Mouse (Mus musculus): ENCODE measurements around the gene Repin1. TPM values are rescaled to one million over a fixed set of nuclear protein-coding genes. Genes with fewer than 3 reads are reported as not detected.

Repin1 gene
- total and polyA plus RNA-seq, 3 experiments: not detected

- TF ChIP-seq USF1 (IDR thresholded peaks at IDR 0.05; ENCODE audit: low read depth, low read length) (no peak), NRF1 (IDR thresholded peaks at IDR 0.05; ENCODE audit: insufficient read depth, low read depth, low read length, poor library complexity, severe bottlenecking) (no peak), ZMIZ1 (IDR thresholded peaks at IDR 0.05; ENCODE audit: low read depth, low read length) (no peak), HCFC1 (IDR thresholded peaks at IDR 0.05; ENCODE audit: low read depth, low read length) (no peak), MAFK (IDR thresholded peaks at IDR 0.05; ENCODE audit: borderline replicate concordance, low read depth, low read length) (no peak), KAT2A (conservative IDR thresholded peaks at IDR 0.05; ENCODE audit: low read depth, low read length) (no peak), RCOR1 (IDR thresholded peaks at IDR 0.05; ENCODE audit: low read depth, low read length) (no peak), CHD1 (IDR thresholded peaks at IDR 0.05; ENCODE audit: low read depth, low read length) (no peak), TAL1 (IDR thresholded peaks at IDR 0.05; ENCODE audit: low read length) (no peak), MXI1 (IDR thresholded peaks at IDR 0.05; ENCODE audit: low read depth, low read length) (no peak), MAZ (IDR thresholded peaks at IDR 0.05; ENCODE audit: low read depth, low read length) (no peak), NELFE (IDR thresholded peaks at IDR 0.05; ENCODE audit: low read depth, low read length) (no peak), ETS1 (IDR thresholded peaks at IDR 0.05; ENCODE audit: low read depth, low read length) (no peak), ZNF384 (IDR thresholded peaks at IDR 0.05; ENCODE audit: low read depth, low read length) (no peak), ZKSCAN1 (IDR thresholded peaks at IDR 0.05; ENCODE audit: low read depth, low read length) (no peak), RAD21 (IDR thresholded peaks at IDR 0.05; ENCODE audit: low read depth, low read length) (no peak)
- Histone ChIP-seq H3K27me3 (ENCODE audit: control insufficient read depth in 1 of 2, insufficient read depth in 2 of 2, low read length in 2 of 2) (no peaks in the 10 kb centered on the region), H3K9ac (ENCODE audit: control insufficient read depth, low read depth, low read length, poor library complexity, severe bottlenecking) (no peak within 1 kb of the TSS), H3K27ac (ENCODE audit: control insufficient read depth, low read depth, low read length) (no peak within 1 kb of the TSS), H3K36me3 (ENCODE audit: control insufficient read depth in 1 of 2, insufficient read depth in 2 of 2, low read length in 2 of 2) (no peaks in the 10 kb centered on the region), H3K9me3 (replicated peaks; ENCODE audit: insufficient read depth, low read length) (no peaks in the 10 kb centered on the region), H3K4me1 (ENCODE audit: control insufficient read depth in 1 of 2, insufficient read depth in 2 of 2, low read length in 2 of 2) (no peaks in the 10 kb centered on the region), H3K4me3 (ENCODE audit: control insufficient read depth in 1 of 2, insufficient read depth in 1 of 2, low read depth in 2 of 2, low read length in 2 of 2) (no peak within 1 kb of the TSS), H3K79me2 (ENCODE audit: control insufficient read depth, insufficient read depth, low read length, poor library complexity) (no peaks in the 10 kb centered on the region)
- DNase-seq (ENCODE audit: low read depth, low spot score): no peak
These were observed 39.2 kb upstream of the Repin1 start, which contains the start of gene Lrrc61 for GRCm38 (mm10) chr6:48554280-48555103. Gene Lrrc61, plus strand, starts transcription at chr6:48554796.

DNA sequence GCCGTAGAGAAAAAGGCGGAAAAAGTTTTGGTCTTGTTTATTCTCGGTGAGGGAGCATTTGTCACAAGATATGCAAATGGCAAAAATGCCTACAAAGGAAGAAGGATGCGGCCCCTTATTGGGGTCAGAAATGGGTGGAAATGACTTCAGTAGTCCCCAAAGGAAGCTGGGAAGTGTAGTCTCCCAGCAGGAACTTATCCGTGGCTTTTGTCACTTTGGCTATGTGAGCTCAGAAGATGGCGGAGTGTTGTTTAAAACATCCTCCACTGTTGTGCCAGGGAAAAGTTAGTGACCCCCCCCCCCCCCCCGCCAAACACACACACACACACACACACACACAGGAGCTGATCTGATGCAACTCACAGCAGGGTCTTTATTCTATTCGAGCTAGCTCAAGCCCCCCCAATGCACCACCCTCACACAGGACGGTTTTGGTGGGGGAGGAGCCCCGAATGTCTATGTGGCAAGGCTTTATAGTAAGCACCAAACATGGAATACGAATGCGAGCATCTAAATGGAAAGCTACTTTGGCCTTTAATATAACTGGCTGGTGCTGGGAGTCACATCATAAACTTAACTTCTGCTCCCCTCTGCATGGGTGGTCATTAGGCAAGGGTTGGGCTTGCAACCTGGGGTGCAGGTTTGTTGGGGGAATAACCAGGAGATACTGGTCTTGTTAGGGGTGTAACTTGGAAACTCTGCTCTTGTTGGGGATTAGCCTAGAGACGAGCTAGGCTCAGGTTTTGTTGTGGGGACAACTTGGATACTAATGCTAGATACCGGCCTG is 38.4 kb upstream of the Repin1 start:
- Histone ChIP-seq H3K36me3 (ENCODE audit: control insufficient read depth in 1 of 2, insufficient read depth in 2 of 2, low read length in 2 of 2) (no peaks in the 10 kb centered on the region), H3K4me3 (ENCODE audit: control insufficient read depth in 1 of 2, insufficient read depth in 1 of 2, low read depth in 2 of 2, low read length in 2 of 2) (no peak overlapping the region), H3K4me1 (ENCODE audit: control insufficient read depth in 1 of 2, insufficient read depth in 2 of 2, low read length in 2 of 2) (no peaks in the 10 kb centered on the region), H3K27me3 (ENCODE audit: control insufficient read depth in 1 of 2, insufficient read depth in 2 of 2, low read length in 2 of 2) (no peaks in the 10 kb centered on the region), H3K9ac (ENCODE audit: control insufficient read depth, low read depth, low read length, poor library complexity, severe bottlenecking) (no peak overlapping the region), H3K79me2 (ENCODE audit: control insufficient read depth, insufficient read depth, low read length, poor library complexity) (no peaks in the 10 kb centered on the region), H3K27ac (ENCODE audit: control insufficient read depth, low read depth, low read length) (no peak overlapping the region), H3K9me3 (replicated peaks; ENCODE audit: insufficient read depth, low read length) (no peaks in the 10 kb centered on the region)
- TF ChIP-seq SIN3A (IDR thresholded peaks at IDR 0.05; ENCODE audit: low read length) (no peak), ZNF384 (IDR thresholded peaks at IDR 0.05; ENCODE audit: low read depth, low read length) (no peak), POLR2A (IDR thresholded peaks at IDR 0.05; ENCODE audit: control insufficient read depth in 1 of 2, insufficient read depth in 1 of 2, low read depth in 1 of 2, low read length in 2 of 2, poor library complexity in 1 of 2) (no peak), ZMIZ1 (IDR thresholded peaks at IDR 0.05; ENCODE audit: low read depth, low read length) (no peak), TBP (IDR thresholded peaks at IDR 0.05; ENCODE audit: low read depth, low read length) (no peak), UBTF (IDR thresholded peaks at IDR 0.05; ENCODE audit: borderline replicate concordance, insufficient read depth, low read depth, low read length) (no peak), GATA1 (IDR thresholded peaks at IDR 0.05; ENCODE audit: low read depth, low read length) (no peak), POLR2AphosphoS2 (IDR thresholded peaks at IDR 0.05; ENCODE audit: low read length) (no peak), CTCF (IDR thresholded peaks at IDR 0.05 in 2 of 3, conservative IDR thresholded peaks at IDR 0.05 in 1 of 3; ENCODE audit: control insufficient read depth in 1 of 3, insufficient read depth in 1 of 3, low read depth in 2 of 3, low read length in 3 of 3, poor library complexity in 1 of 3, severe bottlenecking in 1 of 3) (no peak), KAT2A (conservative IDR thresholded peaks at IDR 0.05; ENCODE audit: low read depth, low read length) (no peak), NELFE (IDR thresholded peaks at IDR 0.05; ENCODE audit: low read depth, low read length) (no peak), JUND (IDR thresholded peaks at IDR 0.05; ENCODE audit: low read depth, low read length) (no peak), MYB (IDR thresholded peaks at IDR 0.05; ENCODE audit: low read depth, low read length) (no peak), CHD1 (IDR thresholded peaks at IDR 0.05; ENCODE audit: low read depth, low read length) (no peak), MAZ (IDR thresholded peaks at IDR 0.05; ENCODE audit: low read depth, low read length) (no peak), SMC3 (IDR thresholded peaks at IDR 0.05; ENCODE audit: low read depth, low read length) (no peak), MAFK (IDR thresholded peaks at IDR 0.05; ENCODE audit: borderline replicate concordance, low read depth, low read length) (no peak), RAD21 (IDR thresholded peaks at IDR 0.05; ENCODE audit: low read depth, low read length) (no peak), RCOR1 (IDR thresholded peaks at IDR 0.05; ENCODE audit: low read depth, low read length) (no peak)
- no peak for DNase-seq (ENCODE audit: low read depth, low spot score)
